Mouse (Mus musculus): ENCODE measurements around the gene Nos3. TPM values are rescaled to one million over a fixed set of nuclear protein-coding genes. Genes with fewer than 3 reads are reported as not detected.

The Nos3 gene
- polyA plus RNA-seq, 2 experiments: 1.3 to 1.5 TPM

- no peak for TF ChIP-seq CTCF (IDR thresholded peaks at IDR 0.05; ENCODE audit: low read depth)
- TF ChIP-seq EP300 (IDR thresholded peaks at IDR 0.05; ENCODE audit: low read depth): no peak
- WGBS (ENCODE audit: insufficient replicate concordance): 63% methylated on average over 4 of the region's 4 CpGs
- no peak for ATAC-seq (ENCODE audit: insufficient read depth)
- Histone ChIP-seq H3K27ac (no peak overlapping the region), H3K4me2 (ENCODE audit: low read depth) (no peak overlapping the region), H3K36me3 (replicated peaks; ENCODE audit: control insufficient read depth, insufficient read depth, low read depth) (no peaks in the 10 kb centered on the region), H3K9ac (replicated peaks) (no peak overlapping the region), H3K9me3 (ENCODE audit: control insufficient read depth, low read length) (no peaks in the 10 kb centered on the region), H3K4me1 (replicated peaks; ENCODE audit: control insufficient read depth in 2 of 2, insufficient read depth in 2 of 2, low read length in 1 of 2) (peaks cover 3 to 12% of the 10 kb centered on the region in 2 experiments), H3K27me3 (ENCODE audit: control insufficient read depth, insufficient read depth, low read length) (no peaks in the 10 kb centered on the region), H3K4me3 (ENCODE audit: insufficient read depth in 1 of 2, low read depth in 2 of 2, low read length in 2 of 2) (no peak overlapping the region)
- no peak for DNase-seq (ENCODE audit: low read depth in 3 of 3, low spot score in 3 of 3)
Observed at GRCm38 (mm10) chr5:24380499-24380898, 15.9 kb downstream of the Nos3 start.

GRCm38 (mm10) chr5:24381486-24381885 lies 16.9 kb downstream of the Nos3 start:
- no peak overlapping the region for H3K9ac ChIP-seq (replicated peaks)
- H3K4me3 ChIP-seq (ENCODE audit: insufficient read depth in 1 of 2, low read depth in 2 of 2, low read length in 2 of 2): no peak overlapping the region
- H3K36me3 ChIP-seq (replicated peaks; ENCODE audit: control insufficient read depth, insufficient read depth, low read depth): no peaks in the 10 kb centered on the region
- TF ChIP-seq CTCF (IDR thresholded peaks at IDR 0.05; ENCODE audit: low read depth) (no peak), EP300 (IDR thresholded peaks at IDR 0.05; ENCODE audit: low read depth) (no peak)
- H3K9me3 ChIP-seq (ENCODE audit: control insufficient read depth, low read length): no peaks in the 10 kb centered on the region
- peaks cover 3 to 12% of the 10 kb centered on the region in 2 experiments for H3K4me1 ChIP-seq (replicated peaks; ENCODE audit: control insufficient read depth in 2 of 2, insufficient read depth in 2 of 2, low read length in 1 of 2)
- DNase-seq (ENCODE audit: low read depth in 3 of 3, low spot score in 3 of 3) (no peak), ATAC-seq (ENCODE audit: insufficient read depth) (no peak)
- no peak overlapping the region for H3K4me2 ChIP-seq (ENCODE audit: low read depth)
- 57% methylated on average over 6 of the region's 6 CpGs for WGBS (ENCODE audit: insufficient replicate concordance)
- H3K27ac ChIP-seq: no peak overlapping the region
- peaks cover 4% of the 10 kb centered on the region; the same call in 1 of the 2 replicates for H3K27me3 ChIP-seq (ENCODE audit: control insufficient read depth, insufficient read depth, low read length)

GRCm38 (mm10) chr5:24381988-24382387 lies 17.4 kb downstream of the Nos3 start:
- WGBS (ENCODE audit: insufficient replicate concordance): 38% methylated on average over 2 of the region's 2 CpGs

GRCm38 (mm10) chr5:24383026-24383859 lies 18.6 kb downstream of the Nos3 start:
- 0 out of 2 replicates have a peak, but pooled peaks have one; percentile 23 for TF ChIP-seq EP300 (IDR thresholded peaks at IDR 0.05; ENCODE audit: low read depth)
- peak; percentile 74 for TF ChIP-seq CTCF (IDR thresholded peaks at IDR 0.05; ENCODE audit: low read depth)
- H3K4me2 ChIP-seq (ENCODE audit: low read depth): peak overlapping the region; percentile 68
- peaks cover 3 to 12% of the 10 kb centered on the region in 2 experiments for H3K4me1 ChIP-seq (replicated peaks; ENCODE audit: control insufficient read depth in 2 of 2, insufficient read depth in 2 of 2, low read length in 1 of 2)
- peaks cover 21% of the 10 kb centered on the region for H3K27me3 ChIP-seq (ENCODE audit: control insufficient read depth, insufficient read depth, low read length)
- H3K9me3 ChIP-seq (ENCODE audit: control insufficient read depth, low read length): no peaks in the 10 kb centered on the region
- DNase-seq (ENCODE audit: low read depth in 3 of 3, low spot score in 3 of 3) (peak; percentile 74 to 90 (median 75)), ATAC-seq (ENCODE audit: insufficient read depth) (peak; percentile 88)
- H3K9ac ChIP-seq (replicated peaks): peak overlapping the region; percentile 54
- no peaks in the 10 kb centered on the region for H3K36me3 ChIP-seq (replicated peaks; ENCODE audit: control insufficient read depth, insufficient read depth, low read depth)
- H3K27ac ChIP-seq: no peak overlapping the region
- H3K4me3 ChIP-seq (ENCODE audit: insufficient read depth in 1 of 2, low read depth in 2 of 2, low read length in 2 of 2): peak overlapping the region; percentile 51 to 74
- 3% methylated on average over 34 of the region's 34 CpGs for WGBS (ENCODE audit: insufficient replicate concordance)

More at GRCm38 (mm10) chr5:24381988-24382387, 17.4 kb downstream of the Nos3 start:
- Histone ChIP-seq H3K36me3 (replicated peaks; ENCODE audit: control insufficient read depth, insufficient read depth, low read depth) (no peaks in the 10 kb centered on the region), H3K9me3 (ENCODE audit: control insufficient read depth, low read length) (no peaks in the 10 kb centered on the region), H3K9ac (replicated peaks) (no peak overlapping the region), H3K4me1 (replicated peaks; ENCODE audit: control insufficient read depth in 2 of 2, insufficient read depth in 2 of 2, low read length in 1 of 2) (peaks cover 3 to 12% of the 10 kb centered on the region in 2 experiments), H3K27ac (no peak overlapping the region), H3K27me3 (ENCODE audit: control insufficient read depth, insufficient read depth, low read length) (peaks cover 8% of the 10 kb centered on the region), H3K4me2 (ENCODE audit: low read depth) (no peak overlapping the region), H3K4me3 (ENCODE audit: insufficient read depth in 1 of 2, low read depth in 2 of 2, low read length in 2 of 2) (no peak overlapping the region)
- TF ChIP-seq EP300 (IDR thresholded peaks at IDR 0.05; ENCODE audit: low read depth) (no peak), CTCF (IDR thresholded peaks at IDR 0.05; ENCODE audit: low read depth) (no peak)
- DNase-seq (ENCODE audit: low read depth in 3 of 3, low spot score in 3 of 3): no peak
- no peak for ATAC-seq (ENCODE audit: insufficient read depth)

GRCm38 (mm10) chr5:24384407-24384806 lies 19.8 kb downstream of the Nos3 start:
- Histone ChIP-seq H3K9me3 (ENCODE audit: control insufficient read depth, low read length) (no peaks in the 10 kb centered on the region), H3K4me1 (replicated peaks; ENCODE audit: control insufficient read depth in 2 of 2, insufficient read depth in 2 of 2, low read length in 1 of 2) (peaks cover 3 to 18% of the 10 kb centered on the region in 2 experiments), H3K4me3 (ENCODE audit: insufficient read depth in 1 of 2, low read depth in 2 of 2, low read length in 2 of 2) (no peak overlapping the region), H3K27me3 (ENCODE audit: control insufficient read depth, insufficient read depth, low read length) (peaks cover 25% of the 10 kb centered on the region), H3K36me3 (replicated peaks; ENCODE audit: control insufficient read depth, insufficient read depth, low read depth) (no peaks in the 10 kb centered on the region), H3K4me2 (ENCODE audit: low read depth) (no peak overlapping the region), H3K9ac (replicated peaks) (no peak overlapping the region), H3K27ac (no peak overlapping the region)
- no peak for ATAC-seq (ENCODE audit: insufficient read depth)
- TF ChIP-seq EP300 (IDR thresholded peaks at IDR 0.05; ENCODE audit: low read depth) (no peak), CTCF (IDR thresholded peaks at IDR 0.05; ENCODE audit: low read depth) (no peak)
- DNase-seq (ENCODE audit: low read depth in 3 of 3, low spot score in 3 of 3): no peak
- 22% methylated on average over 6 of the region's 6 CpGs for WGBS (ENCODE audit: insufficient replicate concordance)
